Mouse (Mus musculus) ES-Bruce4 (cell line): ENCODE results near the gene Fkbp10. TPM values are rescaled to one million over a fixed set of nuclear protein-coding genes. Genes with fewer than 3 reads are reported as not detected.

ENCODE experiments used
- H3K27ac ChIP-seq: 2 replicates; pipeline ENCODE4 v1.5.1; 2012; ENCODE audit warnings: low read length, inconsistent platforms; ENCODE audit not compliant: insufficient read depth
- H3K27me3 ChIP-seq: 2 replicates; pipeline ENCODE4 v1.6.1; 2012; ENCODE audit warnings: mild to moderate bottlenecking, low read length, inconsistent platforms; ENCODE audit not compliant: control insufficient read depth, poor library complexity, insufficient read depth, severe bottlenecking
- H3K36me3 ChIP-seq: 2 replicates; pipeline ENCODE4 v1.6.1; 2012; ENCODE audit warnings: inconsistent platforms, mild to moderate bottlenecking, low read length, moderate library complexity; ENCODE audit not compliant: control insufficient read depth, poor library complexity, insufficient read depth, severe bottlenecking
- H3K4me1 ChIP-seq: one replicate; pipeline ENCODE4 v1.8.1; 2011; ENCODE audit warnings: low read length; ENCODE audit not compliant: control insufficient read depth, insufficient read depth
- H3K4me3 ChIP-seq: 2 replicates; pipeline ENCODE4 v1.5.1; 2011; ENCODE audit warnings: low read depth, mild to moderate bottlenecking, low read length
- H3K9ac ChIP-seq: 2 replicates; pipeline ENCODE4 v1.6.1; 2012; ENCODE audit warnings: low read depth, mild to moderate bottlenecking, inconsistent platforms; ENCODE audit not compliant: poor library complexity, severe bottlenecking
- H3K9me3 ChIP-seq: replicated peaks from 2 replicates; pipeline ENCODE4 v1.6.1; 2012; ENCODE audit warnings: mild to moderate bottlenecking, low read length, inconsistent platforms; ENCODE audit not compliant: control insufficient read depth, poor library complexity, insufficient read depth, severe bottlenecking
- CTCF ChIP-seq: IDR thresholded peaks from one replicate; pipeline ENCODE4 v1.8.1; 2011; ENCODE audit warnings: low read depth, low read length
- EP300 ChIP-seq: IDR thresholded peaks from 2 replicates; pipeline ENCODE4 v1.6.1; 2011; ENCODE audit warnings: low read depth, low read length; ENCODE audit not compliant: insufficient read depth
- POLR2A ChIP-seq: IDR thresholded peaks from one replicate; pipeline ENCODE4 v1.8.1; 2011; ENCODE audit warnings: low read length; ENCODE audit not compliant: insufficient read depth
- polyA plus RNA-seq: library from polyadenylated mRNA; stranded (reverse); fragments of >200 nt; gene quantifications from 2 replicates; pipeline ENCODE4 v1.2.4, GENCODE M21; 2011; ENCODE audit warnings: low read depth; ENCODE audit not compliant: missing spikeins, insufficient read depth, insufficient read length

Gene Fkbp10
- polyA plus RNA-seq, 1 experiment: 22.5 TPM

DNA sequence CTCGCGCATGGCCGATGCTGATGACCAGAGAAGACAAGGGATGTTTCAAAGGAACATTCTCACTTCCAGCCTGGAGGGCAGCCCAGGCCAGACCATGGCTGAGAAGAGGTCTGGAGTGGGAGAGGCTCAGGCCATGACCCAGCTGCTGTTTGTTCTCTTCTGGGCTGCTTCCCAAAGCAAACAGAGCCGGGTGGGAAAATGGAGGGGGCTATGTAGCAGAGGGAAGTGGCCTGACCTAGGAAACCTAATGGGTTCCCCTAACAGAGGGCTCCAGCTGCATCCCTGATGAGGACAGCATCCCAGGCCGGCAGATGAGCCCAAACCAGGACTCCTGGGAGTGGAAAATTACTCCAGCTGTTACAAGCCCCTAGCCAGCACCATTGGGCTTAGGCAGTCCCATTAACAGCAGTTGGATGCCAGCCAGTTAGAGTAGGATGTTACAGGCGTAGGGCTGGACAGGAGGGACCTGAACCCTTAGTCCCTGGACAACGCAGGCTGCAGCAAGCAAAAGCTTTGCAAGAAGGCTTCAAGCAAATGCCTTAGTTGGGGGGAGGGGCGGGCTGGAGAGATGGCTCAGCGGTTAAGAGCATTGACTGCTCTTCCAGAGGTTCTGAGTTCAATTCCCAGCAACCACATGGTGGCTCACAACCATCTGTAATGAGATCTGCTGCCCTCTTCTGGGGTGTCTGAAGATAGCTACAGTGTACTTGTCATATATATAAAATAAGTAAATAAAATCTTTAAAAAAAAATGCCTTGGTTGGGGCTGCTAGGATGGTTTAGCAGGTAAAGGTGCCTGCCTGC lies 24.2 kb upstream of the Fkbp10 start:
- Histone ChIP-seq H3K27me3 (no peaks in the 10 kb centered on the region), H3K36me3 (no peaks in the 10 kb centered on the region), H3K9me3 (no peaks in the 10 kb centered on the region), H3K27ac (peak overlapping the region; percentile 39), H3K9ac (0 out of 2 replicates have a peak overlapping the region, but pooled peaks have one; percentile 2), H3K4me3 (no peak overlapping the region), H3K4me1 (peaks cover 23% of the 10 kb centered on the region)
- TF ChIP-seq POLR2A (no peak), EP300 (no peak), CTCF (no peak)

DNA sequence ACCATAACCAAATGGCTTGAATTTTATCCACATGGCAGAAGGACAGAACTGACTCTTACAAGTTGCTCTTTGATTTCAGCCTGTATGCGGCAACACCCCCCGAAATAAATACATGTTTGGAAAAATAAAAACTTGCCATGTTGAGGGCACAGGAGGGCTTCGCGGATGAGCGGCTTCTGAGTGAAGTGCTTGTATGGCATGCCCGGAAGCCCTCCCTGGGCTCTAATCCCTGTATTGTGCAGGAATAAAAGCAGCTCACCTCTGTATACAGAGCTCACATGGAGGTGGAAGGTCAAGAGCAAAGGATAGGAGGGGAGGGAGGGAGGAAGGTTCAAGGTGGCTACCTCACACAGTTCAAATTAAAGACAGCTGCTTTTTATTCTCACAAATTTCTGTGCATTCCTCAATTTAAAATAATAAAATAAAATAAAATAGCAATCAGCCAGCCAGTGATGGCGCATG lies 23.6 kb upstream of the Fkbp10 start:
- no peak for TF ChIP-seq EP300
- no peak for TF ChIP-seq POLR2A
- no peak for TF ChIP-seq CTCF
- Histone ChIP-seq H3K27me3 (no peaks in the 10 kb centered on the region), H3K27ac (0 out of 2 replicates have a peak overlapping the region, but pooled peaks have one; percentile 12), H3K9me3 (no peaks in the 10 kb centered on the region), H3K36me3 (no peaks in the 10 kb centered on the region), H3K4me3 (no peak overlapping the region), H3K9ac (no peak overlapping the region), H3K4me1 (peaks cover 22% of the 10 kb centered on the region)

DNA sequence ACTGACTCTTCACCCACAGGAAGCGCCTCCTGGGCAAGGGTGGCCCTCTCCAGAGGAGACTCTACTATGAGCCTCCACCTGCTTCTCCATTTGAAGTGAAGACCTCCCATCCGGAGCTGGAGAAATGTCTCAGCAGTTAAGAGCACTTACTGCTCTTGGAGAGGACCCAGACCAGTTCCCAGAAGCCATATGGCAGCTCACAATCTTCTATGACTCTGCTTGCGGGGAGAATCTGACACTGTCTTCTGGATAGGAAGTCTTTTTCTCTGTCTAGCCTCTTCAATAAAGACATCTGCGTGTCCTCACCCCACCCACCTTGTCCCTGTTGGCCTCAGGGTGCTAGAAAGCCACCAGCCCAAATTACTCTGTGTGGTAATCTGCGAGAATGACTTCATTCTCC lies 22.5 kb upstream of the Fkbp10 start:
- Histone ChIP-seq H3K9ac (0 out of 2 replicates have a peak overlapping the region, but pooled peaks have one; percentile 10), H3K4me3 (no peak overlapping the region), H3K27me3 (no peaks in the 10 kb centered on the region), H3K9me3 (no peaks in the 10 kb centered on the region), H3K4me1 (peaks cover 18% of the 10 kb centered on the region), H3K36me3 (no peaks in the 10 kb centered on the region), H3K27ac (no peak overlapping the region)
- no peak for TF ChIP-seq POLR2A
- TF ChIP-seq CTCF: no peak

DNA sequence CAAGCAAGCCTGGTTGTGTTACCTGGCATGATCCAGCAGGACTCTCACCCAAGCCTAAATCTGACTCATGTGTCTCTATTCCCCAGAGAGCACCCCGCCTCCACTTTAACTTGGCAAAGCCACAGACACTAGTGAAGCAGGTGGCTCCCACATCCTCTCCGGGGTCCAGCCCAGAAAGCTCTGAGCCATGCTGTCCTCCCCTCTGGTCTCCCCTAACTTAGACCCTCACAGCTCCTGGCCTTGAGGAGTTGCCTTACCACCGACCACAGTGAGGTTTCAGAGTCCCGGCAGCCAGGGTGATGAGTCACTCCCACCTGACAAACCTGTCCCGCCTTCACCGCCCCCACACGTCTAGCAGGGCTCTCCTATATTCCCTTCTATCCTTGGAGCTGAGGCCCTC lies 21.8 kb upstream of the Fkbp10 start:
- Histone ChIP-seq H3K9ac (peak overlapping the region; percentile 17; the same call in 1 of the 2 replicates), H3K4me1 (peaks cover 18% of the 10 kb centered on the region), H3K27ac (no peak overlapping the region), H3K9me3 (no peaks in the 10 kb centered on the region), H3K27me3 (no peaks in the 10 kb centered on the region), H3K4me3 (no peak overlapping the region), H3K36me3 (no peaks in the 10 kb centered on the region)
- TF ChIP-seq EP300 (0 out of 2 replicates have a peak, but pooled peaks have one; percentile 33), POLR2A (no peak), CTCF (no peak)

DNA sequence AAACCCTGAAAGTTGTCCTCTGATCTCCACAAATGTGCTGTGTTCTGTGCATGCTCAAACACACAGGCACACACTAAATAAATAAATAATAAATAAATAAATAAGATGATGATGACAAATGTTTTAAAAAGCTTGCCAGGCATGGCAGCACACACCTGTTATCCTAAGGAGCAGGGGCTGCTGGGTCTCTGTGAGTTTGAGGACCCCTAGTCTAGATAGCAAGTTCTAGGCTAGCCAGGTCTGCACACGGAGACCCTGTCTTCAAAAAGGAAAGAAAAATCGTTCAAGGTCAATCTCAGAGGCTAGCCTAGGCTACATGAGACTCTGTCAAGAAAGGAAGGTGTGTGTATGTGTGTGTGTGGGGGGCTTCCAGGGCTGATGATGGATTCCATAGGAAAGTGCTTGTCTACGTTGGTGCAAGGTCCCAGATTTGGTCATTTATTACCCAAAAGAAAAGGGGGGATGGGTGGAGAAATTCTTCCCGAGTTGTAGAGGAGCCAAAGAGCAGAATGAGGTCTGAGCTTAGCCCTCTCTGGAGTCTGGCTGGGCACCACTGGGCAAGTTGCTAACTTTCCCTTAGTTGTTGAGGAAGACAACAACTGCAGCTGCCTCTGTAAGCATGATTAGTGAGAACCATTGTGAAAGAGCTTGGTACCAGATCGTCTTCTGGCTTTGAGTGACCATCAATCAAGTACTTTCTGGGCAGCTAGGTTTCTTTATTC lies 21.0 kb upstream of the Fkbp10 start:
- H3K27me3 ChIP-seq: no peaks in the 10 kb centered on the region
- H3K9me3 ChIP-seq: no peaks in the 10 kb centered on the region
- H3K27ac ChIP-seq: peak overlapping the region; percentile 63
- peak overlapping the region; percentile 17; the same call in 1 of the 2 replicates for H3K9ac ChIP-seq
- H3K4me1 ChIP-seq: peaks cover 18% of the 10 kb centered on the region
- H3K36me3 ChIP-seq: no peaks in the 10 kb centered on the region
- TF ChIP-seq EP300 (no peak), POLR2A (no peak), CTCF (no peak)
- peak overlapping the region; percentile 33; the same call in 1 of the 2 replicates for H3K4me3 ChIP-seq

DNA sequence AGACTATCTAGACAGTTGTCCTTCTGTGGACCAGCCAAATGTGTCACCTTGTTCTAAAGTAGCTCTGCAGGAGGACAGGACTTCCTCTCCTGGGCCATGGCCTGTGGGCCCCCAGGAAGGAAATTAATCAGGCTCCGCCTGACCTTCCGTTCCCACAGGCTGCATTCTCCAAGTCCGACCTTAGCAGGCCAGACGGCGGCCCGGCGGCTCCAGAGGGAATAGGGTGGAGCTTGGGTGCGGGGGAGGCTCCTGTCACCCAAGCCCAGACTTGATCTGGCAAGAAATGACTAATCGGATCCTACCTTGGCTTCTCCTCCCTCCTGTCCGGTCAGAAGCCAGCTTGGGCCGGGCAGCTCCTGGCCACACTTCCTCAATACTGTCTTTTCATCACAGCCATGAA lies 20.3 kb upstream of the Fkbp10 start:
- Histone ChIP-seq H3K9ac (peak overlapping the region; percentile 7), H3K27me3 (no peaks in the 10 kb centered on the region), H3K4me3 (peak overlapping the region; percentile 33), H3K27ac (peak overlapping the region; percentile 63), H3K36me3 (no peaks in the 10 kb centered on the region), H3K9me3 (no peaks in the 10 kb centered on the region), H3K4me1 (peaks cover 16% of the 10 kb centered on the region)
- no peak for TF ChIP-seq POLR2A
- peak; percentile 67; the same call in 1 of the 2 replicates for TF ChIP-seq EP300
- TF ChIP-seq CTCF: no peak
